Mouse (Mus musculus): ENCODE results near the gene Slc2a13.
A peak's percentile ranks its signal among the peaks of the same experiment; 100 is the strongest.

Slc2a13 gene

DNA sequence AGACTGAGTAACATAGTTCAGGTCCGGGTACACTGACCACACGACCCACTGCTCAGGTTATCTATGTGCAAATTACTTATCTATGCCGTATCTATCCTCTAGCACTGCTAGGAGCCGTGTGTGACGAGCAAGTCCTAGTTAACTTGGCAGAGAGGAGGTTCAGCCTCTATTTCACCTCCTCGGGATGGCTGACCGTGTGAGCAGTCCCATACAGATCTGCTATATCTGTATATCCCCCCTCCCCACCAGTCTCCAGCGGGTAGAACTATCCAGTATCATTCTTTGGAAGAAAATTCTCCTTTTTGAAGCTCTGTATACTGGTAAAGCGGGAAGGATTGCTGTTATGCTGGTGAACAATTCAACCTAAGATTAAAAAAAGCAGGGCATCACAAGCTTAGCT lies 70.8 kb downstream of the Slc2a13 start:
- DNase-seq (ENCODE audit: low spot score) = no peak

DNA sequence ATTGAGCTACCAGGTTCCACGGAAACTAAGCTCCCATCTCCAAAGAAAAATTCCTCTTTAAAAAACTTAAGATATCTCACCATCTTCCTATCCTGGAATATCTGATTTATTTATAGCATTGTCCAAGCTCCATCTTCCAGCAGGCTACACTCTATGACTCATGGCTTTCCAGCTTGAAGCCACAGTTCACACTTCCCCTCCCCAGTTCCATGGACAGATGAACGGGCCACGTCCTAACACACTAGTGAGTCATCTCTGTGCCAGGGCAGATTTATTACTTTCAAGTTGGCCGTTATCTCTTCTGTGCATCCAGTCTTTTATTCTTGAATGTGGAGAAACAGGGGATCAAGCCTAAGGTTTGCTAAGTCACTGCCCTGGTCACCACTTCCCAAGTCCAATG lies 78.0 kb downstream of the Slc2a13 start:
- no peak for DNase-seq (ENCODE audit: low spot score)

DNA sequence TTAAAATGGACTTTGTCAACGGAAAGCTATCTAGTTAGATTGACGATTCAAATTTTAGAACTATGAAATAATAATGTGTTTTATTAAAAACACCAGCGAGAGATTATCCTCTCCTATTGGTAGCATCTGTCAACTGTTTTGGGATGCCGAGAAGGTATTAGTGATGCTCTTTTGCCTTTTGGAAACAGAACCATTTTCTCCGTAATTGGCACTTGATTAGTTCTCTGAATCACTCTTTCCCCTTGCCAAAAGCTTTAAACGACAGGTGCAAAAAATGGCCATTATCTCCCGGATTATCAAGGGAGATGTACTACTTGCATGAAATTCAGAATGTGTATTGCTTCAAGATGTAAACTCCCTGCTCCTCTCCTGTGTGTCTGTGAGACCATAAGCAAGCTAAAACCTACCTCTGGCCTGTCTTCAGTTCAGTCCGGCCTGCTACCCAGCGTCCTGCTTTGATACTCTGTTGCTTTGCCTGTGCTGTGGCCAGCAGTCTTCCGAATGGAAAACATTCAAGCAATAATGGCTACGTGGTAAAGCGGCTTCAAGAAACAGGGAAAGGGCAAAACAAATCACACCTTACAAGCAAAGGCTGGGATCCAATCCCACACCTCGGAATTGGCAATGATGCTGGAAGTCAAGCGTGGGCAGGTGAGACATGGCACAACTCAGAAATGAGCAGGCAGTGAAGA lies 93.0 kb downstream of the Slc2a13 start:
- DNase-seq (ENCODE audit: low spot score) = no peak

DNA sequence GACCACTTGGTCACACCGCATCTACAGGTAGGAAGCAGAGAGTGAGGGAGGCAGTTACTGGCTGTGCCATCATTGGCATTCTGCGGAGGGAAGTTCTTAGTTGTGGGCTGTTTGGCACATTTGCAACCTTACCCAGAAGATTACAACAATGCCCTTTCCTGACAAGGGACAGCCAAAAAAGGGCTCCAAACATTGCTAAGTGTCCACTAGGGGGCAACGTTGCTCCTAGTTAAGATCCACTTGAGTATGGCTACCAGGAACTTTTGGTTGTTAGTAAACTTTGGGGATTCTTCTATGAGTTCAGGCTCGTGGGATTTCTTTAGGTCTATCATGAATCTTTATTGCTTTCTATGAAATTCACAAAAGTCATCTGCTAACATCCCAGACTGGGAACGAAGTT lies 95.3 kb downstream of the Slc2a13 start:
- peak; percentile 86 for DNase-seq (ENCODE audit: low spot score)

DNA sequence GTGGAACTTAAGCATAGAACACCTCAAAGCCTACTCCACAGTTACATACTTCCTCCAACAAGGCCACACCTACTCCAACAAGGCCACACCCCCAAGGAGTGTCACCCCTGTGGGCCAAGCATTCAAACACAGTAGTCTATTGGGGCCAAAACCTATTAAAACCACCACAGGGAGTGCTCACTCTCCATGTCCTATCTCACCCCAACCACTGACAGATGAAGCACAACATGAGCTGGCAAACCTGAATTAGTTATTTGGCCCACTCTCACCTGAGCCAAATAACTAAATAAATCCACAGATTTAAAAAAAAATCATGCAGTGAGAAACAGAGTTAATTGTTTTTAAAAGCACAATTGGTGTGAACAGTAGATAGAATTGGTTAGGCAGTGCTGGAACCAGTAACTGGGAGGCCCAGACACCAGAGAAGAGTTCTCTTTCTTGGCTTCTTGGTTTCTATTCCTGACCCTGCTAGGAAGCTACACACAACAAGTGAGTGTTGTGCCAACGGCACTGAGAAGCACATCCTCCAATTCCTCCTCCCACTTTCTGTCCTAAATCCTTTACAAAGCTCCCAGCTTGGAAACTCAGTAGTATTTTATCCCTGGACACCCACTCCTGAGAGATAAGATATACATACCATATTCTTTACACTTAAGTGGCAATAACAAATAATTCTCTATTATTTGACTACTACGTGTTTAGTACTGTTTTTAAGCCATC lies 99.2 kb downstream of the Slc2a13 start:
- no peak for DNase-seq (ENCODE audit: low spot score)

DNA sequence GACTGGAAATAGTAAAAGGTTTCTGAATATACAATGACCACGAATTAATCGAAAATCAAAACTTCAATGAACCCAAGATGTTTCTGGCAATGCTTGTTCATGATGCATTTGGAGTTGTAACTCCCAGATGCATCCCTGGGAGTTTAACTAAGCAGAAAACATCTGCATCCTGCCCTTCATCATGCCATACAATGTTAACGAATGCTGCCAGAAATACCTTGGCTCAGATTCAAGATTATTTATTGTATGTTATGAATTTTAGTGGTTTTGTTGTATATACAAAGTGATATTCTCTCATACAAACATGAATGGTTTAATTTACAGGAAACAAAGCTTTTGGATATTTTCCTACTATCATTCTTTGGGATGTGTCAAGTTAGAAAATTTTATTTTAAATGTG lies 107.7 kb downstream of the Slc2a13 start:
- no peak for DNase-seq (ENCODE audit: low spot score)

DNA sequence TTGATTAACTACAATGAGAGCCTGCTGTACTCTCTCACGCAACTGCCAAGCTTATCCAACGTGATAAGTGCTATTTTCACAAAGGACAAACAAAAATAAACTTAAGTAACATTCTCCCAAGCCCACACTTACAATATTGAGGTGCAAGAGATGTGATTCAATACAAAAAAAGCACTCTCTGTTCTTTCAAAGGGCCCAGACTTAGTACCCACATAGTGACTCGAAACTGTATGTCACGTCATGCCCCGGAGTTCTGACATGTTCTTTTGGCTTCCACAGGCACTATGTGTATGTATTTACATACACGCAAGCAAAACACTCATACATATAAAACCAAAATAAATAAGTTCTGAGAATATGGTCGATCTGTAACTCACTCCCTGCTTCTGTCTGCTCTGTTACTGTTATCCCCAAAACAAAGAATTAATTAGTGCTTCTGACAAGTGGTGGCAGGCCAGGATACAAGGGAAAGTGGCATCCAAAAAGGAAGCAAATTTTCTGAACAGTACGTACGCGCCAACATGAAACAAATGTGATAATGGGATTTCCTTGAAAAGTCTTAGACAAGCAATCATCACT lies 109.1 kb downstream of the Slc2a13 start:
- no peak for DNase-seq (ENCODE audit: low spot score)

DNA sequence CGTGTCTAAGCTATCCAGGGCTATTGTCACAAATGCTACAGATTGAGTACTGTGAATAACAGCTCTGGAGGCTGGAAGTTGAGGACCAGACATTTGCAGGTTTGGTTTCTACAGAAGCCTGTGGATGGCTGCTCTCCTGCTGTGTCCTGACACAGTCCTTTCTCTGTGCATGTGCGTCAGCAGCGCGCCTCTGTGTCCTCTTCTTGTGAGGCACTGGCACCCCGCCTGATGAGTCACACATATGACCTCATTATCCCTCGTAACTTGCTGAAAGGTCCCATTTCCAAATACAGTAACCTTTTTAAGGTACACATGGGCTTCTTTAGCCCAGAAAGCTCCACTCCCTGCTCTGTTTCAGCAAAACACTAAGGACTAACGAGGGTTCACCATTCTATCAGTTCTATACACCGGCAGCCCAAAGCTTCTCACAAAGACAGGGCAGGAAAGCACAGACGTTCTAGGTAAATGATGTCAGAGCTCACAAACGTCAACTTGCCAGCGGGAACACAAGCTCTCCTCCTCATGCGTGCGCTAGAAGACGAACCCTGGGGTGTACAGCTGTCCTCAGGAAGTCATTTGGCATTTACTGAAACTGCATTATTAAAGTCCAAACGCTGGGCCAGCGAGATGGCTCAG lies 109.9 kb downstream of the Slc2a13 start:
- DNase-seq (ENCODE audit: low spot score) = peak; percentile 36

DNA sequence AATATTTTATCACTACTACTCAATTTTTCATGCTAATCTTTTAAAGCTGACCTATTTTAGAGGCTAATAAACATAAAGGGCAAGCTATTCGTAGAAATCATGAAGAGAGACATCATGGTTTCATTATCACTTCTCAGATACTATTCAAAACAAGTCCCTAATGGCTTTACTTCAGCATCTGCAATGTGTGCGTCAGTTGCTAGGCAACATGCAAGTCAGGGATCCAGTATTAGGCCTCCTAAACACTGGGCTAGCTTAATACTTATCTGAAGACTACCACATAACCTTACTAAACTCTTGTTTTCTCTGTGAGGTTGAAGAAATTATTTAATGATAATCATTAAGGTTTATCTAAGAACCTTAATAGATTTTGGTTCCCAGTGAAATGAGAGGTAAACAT lies 111.1 kb downstream of the Slc2a13 start:
- peak; percentile 20 for DNase-seq (ENCODE audit: low spot score)

DNA sequence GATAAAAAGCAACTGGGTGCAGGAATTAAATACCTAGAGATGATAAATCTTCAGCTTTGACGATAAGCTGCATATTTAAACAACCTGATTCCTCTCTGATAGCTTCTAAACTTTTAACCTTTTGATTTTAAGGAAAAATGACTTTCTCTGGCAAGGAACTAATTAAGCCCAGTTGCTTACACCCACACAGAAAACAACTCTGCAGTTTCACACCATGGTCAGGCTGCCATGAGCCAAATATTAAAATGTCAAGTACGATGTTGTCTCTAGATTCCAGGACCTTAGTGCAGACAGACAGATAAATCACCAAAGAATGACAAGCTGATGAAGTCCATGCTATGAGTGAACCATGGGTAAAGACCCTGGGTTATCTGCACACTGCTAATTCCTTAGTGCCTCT lies 115.9 kb downstream of the Slc2a13 start:
- no peak for DNase-seq (ENCODE audit: low spot score)

DNA sequence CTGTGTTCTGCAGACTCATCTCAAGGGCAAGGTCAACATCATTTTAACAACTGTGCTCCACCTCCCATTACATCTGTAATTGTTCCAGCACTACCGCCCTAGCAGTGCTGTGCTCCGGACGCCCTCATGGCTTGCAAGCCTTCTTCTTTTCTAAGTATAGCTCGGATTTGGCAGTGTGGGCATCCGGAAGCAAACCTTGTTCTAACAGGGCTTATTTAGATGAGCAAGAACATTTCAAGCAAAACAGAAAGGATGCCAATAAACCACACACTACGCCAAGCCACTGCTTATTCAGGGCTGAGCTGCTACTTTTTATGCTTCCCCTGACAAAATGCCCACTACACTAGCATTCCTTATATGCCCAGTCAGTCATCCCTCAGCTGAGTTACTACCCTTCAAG lies 127.7 kb downstream of the Slc2a13 start:
- no peak for DNase-seq (ENCODE audit: low spot score)

DNA sequence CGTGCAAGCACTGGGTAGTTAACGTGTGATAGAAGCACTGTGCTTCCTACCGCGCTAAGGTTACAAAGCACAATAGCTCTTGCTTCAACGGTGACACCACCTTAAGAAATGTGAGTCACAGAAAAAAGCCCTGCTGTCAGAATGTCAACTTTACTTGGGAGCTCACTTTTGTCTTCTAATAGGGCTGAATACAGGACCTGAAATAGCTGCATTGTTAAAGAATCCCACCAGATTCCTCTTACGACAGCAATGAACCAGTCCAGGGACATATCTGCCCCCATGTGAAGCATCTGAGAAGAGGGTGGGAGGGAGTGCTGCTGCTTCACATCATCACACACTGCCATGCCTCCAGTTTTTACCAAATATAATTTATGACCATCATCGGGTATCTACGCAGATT lies 129.6 kb downstream of the Slc2a13 start:
- no peak for DNase-seq (ENCODE audit: low spot score)

DNA sequence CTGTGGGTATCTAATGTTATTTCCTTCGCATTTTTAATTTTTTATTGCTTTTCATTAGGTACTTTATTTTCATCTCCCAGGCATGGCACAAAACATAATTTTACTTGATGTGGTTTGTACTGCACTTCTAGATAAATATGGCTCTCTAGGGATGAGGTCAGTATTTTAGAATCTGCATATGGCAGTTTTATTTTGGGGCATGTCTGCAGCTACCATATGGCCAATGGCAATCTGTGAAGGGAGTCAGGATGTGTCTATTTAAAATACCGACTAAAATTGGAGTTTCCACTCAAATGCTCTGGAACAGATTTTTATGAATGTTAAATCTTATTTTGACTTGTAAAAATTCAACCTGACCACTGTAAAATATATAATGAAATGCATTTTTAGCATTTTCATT lies 133.2 kb downstream of the Slc2a13 start:
- no peak for DNase-seq (ENCODE audit: low spot score)

DNA sequence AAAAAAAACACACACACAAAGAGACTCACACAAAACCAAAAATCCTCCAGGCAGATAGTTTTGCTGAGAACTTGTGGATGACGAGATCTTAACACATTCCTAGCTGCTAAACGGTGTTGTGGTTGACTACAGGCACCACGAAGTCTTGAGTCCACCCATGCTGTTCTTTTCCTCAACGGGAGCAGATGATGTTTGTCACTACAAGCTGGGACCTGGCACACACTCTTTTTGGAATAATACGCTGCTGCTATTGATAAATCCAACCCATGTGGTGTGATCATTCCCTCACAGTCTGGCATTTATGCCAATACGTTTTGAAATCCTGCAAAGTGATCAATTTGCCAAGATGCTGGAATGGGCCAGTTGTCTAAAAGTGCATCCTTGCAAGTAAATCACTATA lies 147.6 kb downstream of the Slc2a13 start:
- no peak for DNase-seq (ENCODE audit: low spot score)

DNA sequence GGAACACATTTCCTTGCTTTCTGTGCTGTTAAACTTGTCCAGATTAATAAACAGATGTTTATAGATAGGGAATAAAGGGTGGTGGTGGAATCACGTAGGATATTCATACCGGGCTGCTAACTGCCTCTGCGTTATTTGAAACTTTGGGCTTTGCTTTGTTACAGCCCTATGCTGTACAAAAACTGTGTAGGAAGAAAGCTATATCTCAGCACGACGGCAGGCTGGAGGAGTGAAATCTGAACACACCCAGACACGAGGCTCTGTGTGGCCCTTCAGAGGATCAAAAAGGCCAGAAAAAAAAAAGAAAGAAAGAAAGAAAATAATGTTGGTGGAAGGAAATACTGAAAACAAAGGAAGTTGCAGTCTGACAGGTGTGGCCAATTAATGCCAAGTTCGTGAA lies 166.1 kb downstream of the Slc2a13 start:
- no peak for DNase-seq (ENCODE audit: low spot score)

DNA sequence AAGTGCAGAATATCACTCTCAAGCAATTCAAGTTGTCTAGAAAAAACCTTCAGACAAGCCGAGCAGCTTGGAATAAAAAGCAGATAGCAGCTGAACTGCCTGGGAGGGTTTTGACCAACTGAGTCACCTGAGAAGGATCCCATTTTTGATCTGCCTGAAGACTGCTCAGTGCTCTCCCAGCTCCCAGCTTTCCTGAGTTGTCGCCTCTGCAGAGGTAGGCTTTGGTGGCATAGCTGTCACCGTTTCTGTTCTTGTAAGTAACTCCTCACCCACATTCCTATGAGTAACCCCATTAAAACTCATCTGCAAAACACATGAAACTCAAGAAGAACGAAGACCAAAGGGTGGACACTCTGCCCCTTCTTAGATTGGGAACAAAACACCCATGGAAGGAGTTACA lies 177.9 kb downstream of the Slc2a13 start:
- DNase-seq (ENCODE audit: low spot score) = no peak

DNA sequence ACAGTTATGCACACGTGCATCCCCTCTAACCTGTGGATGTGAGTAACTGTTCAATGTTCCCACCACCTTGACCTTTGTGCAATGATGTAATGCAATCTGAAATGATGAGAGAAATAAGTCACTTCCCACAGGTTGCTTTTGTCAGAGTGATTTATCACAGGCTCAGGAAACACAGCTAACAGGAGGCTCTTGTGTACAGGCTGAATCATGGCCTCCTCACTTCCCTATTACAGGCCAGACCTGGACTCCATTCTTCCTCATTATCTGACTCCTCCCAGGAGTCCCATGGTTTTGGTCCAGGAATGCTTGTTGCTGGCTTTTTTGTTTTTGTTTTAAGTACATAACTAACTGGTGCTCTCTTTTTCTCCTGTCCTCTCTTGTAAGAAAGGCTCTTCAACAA lies 189.4 kb downstream of the Slc2a13 start:
- no peak for DNase-seq (ENCODE audit: low spot score)

DNA sequence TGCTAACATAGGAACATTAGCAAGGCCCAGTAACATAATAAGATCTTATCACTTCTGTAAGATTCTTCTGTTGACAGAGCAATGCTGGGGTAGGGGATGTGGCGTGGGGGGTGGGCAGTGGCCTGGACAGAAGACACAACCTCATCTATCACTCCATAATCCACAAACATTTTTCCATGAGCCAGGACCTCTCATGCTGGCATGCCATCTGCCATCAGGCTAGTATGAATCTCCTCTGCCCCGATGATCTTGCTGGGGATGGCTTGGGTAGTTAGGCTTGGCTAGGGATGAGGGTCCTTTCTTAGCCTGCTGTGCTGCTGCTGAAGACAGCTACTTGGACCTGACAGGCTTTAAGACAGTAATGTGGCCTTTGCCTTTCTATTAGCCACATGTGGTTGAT lies 190.5 kb downstream of the Slc2a13 start:
- DNase-seq (ENCODE audit: low spot score) = no peak

DNA sequence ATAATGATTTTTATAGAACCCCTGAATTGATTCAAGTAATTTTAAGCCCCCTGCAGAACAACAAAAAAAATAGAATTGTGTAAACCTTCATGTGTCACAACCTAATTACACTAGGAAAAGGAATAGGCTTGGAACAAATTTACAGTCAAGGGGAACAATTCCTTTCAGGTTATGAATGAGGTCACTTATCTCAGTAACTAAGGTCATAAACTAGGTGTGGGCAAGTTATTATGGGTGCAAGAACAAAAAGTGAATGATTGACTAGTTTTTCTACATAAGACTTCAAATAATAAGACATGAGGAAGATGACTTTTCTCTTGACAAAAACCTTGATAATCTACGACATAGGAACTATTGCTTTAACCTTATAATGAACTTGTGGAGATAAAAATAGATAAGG lies 191.2 kb downstream of the Slc2a13 start:
- no peak for DNase-seq (ENCODE audit: low spot score)

DNA sequence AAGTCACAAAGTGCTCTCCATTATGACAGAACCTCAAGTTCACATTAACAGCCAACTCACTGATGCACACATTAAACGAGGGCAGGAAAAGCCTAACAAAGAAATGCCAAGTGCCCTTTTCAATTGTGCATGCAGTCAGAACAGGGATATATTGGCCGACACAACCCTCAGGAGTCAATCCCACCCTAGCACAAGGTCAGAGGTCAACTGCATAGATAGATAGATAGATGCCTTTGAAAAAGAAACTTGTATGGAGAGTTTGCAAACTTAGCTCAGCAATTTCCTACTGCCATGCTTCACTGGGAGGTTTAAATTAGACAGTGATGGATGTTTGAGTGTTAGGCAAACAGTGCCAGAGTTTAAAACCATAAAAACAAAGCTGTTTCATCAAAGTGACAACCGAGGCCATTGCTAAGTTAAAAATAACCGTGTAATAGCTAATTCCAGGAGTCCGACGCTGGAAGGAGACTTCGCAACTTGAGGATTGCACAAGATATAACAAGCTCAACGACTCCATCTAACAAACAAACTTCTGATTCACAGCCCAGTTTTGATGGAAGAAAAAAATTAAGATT lies 194.2 kb downstream of the Slc2a13 start:
- no peak for DNase-seq (ENCODE audit: low spot score)

DNA sequence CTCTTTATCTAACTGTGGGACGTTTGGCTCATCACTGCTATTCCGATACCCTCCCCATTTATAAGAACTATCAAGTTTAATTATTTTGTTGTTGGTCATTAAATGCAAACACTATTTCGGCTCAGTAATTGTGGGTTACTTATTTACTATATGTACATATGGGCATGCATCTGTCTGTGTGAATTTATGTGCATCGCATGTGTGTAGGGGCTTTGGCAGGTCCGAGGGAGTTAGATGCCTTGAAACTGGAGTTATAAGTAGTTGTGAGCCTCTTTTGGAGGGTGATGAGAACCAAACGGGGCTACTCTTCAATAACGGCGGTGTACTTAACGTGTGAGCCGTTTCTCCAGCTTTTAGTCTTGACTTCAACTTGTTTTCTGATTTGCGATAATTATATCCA lies 195.5 kb downstream of the Slc2a13 start:
- DNase-seq (ENCODE audit: low spot score) = no peak

DNA sequence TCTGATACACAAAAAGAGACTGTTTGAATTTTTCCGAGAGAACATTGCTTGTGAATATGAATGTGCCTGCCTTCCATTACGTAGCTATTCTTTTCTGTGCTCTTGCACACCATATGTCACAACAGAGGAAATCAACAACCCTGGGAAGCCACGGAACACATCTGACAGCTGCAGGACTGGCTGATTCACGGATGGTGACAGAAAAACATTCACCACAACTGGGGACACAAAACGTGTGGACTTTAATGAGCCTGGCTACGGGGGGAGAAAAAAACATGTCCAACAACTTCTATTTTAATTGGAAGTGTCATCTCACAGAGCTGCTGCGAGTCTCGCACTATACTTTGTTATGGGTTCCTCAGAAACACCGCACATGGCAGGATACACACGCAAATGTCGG lies 196.0 kb downstream of the Slc2a13 start:
- DNase-seq (ENCODE audit: low spot score) = peak; percentile 43

DNA sequence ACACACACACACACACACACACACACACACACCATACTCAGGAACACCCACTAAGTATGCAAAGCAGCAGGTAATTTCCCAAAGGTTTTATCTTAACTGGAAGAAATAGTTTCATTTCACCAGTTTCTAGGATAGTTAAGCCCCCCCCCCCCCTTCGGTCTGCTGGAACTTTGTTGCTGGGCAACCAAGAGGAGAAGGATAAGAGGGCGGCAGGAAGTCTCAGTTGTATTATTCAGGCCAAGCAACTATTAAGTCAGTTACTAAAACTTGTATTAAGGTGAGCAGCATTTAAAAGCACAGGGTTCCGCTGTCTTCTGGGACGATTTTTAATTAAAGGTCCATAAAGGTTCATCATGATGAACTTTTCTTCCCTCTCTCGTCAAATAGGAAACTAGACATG lies 198.6 kb downstream of the Slc2a13 start:
- no peak for DNase-seq (ENCODE audit: low spot score)

Measured in retina, embryonic 14.5 days (tissue).